Mouse (Mus musculus) brain, embryonic 14.5 days (tissue): ENCODE results near the gene Pigs.

ENCODE experiments used
- CTCF ChIP-seq: fragments of 200-500 bp; IDR thresholded peaks from 2 replicates; pipeline ENCODE4 v1.5.1; 2012; ENCODE audit warnings: inconsistent platforms, mild to moderate bottlenecking, moderate library complexity, borderline replicate concordance; ENCODE audit not compliant: insufficient read depth, insufficient read length; ENCODE audit errors: extremely low read depth
- POLR2A ChIP-seq: fragments of 200-500 bp; IDR thresholded peaks from 2 replicates; pipeline ENCODE4 v1.6.1; 2012; ENCODE audit warnings: mild to moderate bottlenecking, inconsistent platforms, borderline replicate concordance; ENCODE audit not compliant: poor library complexity, insufficient read depth, insufficient read length, severe bottlenecking; ENCODE audit errors: extremely low read depth

DNA sequence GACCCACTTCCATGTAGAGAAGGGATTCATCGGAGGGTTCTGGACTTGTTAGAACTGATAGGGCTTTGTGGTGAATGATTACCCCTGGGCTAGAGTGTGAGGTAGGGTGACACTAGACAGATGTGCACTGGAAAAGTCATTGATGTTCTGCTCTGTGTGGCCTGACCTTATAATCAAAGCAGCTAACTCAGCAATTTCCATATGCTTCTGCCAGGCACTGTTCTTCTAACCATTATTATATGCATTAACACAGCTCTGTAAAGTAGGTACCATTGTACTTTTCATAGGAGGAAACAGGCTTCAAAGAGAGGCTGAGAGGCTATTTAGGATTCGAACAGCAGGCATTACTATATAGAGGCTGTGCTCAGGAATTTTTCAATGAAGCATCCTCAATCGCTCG lies 1.0 kb upstream of the Pigs start:
- TF ChIP-seq CTCF (no peak), POLR2A (no peak)
